Mouse (Mus musculus) layer of hippocampus, postnatal 36 days (tissue): Measurements from ENCODE around the gene Nt5e. TPM values are rescaled to one million over a fixed set of nuclear protein-coding genes. Genes with fewer than 3 reads are reported as not detected.

Source experiments
- DNase-seq, 2 experiments: peaks; one replicate each; pipeline ENCODE4 v3.0.0; 2022
- total RNA-seq, 2 experiments: library from RNA; stranded (reverse); gene quantifications; 2 replicates each; pipeline ENCODE4 v1.2.3; 2021

Gene Nt5e
- total RNA-seq, 2 experiments from 2014 or later = 2.7 to 3.4 TPM

GRCm38 (mm10) chr9:88346857-88347256 is 19.9 kb downstream of the Nt5e start:
- no peak for DNase-seq

- DNase-seq = no peak
These were observed 21.6 kb downstream of the Nt5e start for GRCm38 (mm10) chr9:88348623-88349022.

DNA sequence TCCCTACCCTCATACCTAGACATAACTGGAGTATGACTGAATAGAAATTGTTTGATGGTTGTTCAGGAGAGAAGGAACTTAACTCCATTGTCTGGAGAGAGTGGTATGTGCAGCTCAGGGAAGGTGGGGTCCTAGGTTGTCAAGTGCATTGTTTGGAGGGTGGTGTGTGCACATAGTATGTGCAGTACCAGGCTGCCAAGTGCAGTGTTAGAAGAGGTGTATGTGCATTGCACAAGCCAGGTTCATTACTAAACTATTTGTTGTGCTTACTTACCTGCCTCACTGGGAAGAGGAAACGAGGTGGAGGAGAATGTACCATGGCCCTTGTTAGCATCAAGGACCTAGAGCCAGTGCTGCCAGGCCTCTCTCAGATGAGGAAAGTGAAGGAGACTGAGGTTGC is 23.3 kb downstream of the Nt5e start:
- no peak for DNase-seq

DNA sequence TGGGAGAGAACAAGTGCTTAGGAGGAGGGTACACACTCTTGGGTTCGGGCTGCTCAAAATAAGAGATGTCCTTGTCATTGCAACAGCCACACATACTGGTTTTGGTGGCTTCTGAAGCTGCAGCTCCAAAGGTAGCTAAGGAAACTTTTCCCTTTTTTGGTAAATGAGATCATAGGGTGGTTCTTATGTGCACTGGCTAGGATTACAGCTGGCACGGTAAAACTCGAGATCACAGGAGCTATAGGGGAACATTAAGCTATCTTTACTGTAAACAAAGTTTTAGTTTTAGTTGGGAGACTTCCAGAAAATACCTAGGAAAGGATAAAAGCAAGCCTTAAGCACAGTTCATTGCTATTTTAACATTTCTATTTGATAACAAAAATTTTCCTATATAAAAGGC is 24.2 kb downstream of the Nt5e start:
- DNase-seq = no peak

- no peak for DNase-seq
These were observed 25.7 kb downstream of the Nt5e start for GRCm38 (mm10) chr9:88352741-88353140.

GRCm38 (mm10) chr9:88353459-88353858 is 26.5 kb downstream of the Nt5e start:
- DNase-seq = no peak

- no peak for DNase-seq
These were observed 30.2 kb downstream of the Nt5e start for GRCm38 (mm10) chr9:88357173-88357572.

DNA sequence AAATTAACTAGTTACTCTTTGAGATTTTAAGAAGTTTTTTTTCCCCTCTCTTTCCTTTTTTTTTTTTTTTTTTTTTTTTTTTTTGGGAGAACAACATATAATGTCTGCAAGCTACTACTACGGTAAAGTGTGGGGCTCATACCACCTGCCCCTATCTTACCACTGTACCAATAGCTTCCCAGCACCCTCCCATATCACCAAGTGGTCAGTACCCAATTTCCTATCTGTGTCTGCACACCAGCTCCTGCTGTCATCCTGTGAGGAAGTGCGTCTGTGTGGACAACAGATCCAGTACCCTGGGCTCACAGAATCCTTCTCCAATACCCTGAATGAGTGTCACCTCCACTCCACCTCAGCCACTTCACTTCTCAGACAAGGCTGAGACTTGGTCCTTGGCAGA is 32.1 kb downstream of the Nt5e start:
- DNase-seq = no peak

DNA sequence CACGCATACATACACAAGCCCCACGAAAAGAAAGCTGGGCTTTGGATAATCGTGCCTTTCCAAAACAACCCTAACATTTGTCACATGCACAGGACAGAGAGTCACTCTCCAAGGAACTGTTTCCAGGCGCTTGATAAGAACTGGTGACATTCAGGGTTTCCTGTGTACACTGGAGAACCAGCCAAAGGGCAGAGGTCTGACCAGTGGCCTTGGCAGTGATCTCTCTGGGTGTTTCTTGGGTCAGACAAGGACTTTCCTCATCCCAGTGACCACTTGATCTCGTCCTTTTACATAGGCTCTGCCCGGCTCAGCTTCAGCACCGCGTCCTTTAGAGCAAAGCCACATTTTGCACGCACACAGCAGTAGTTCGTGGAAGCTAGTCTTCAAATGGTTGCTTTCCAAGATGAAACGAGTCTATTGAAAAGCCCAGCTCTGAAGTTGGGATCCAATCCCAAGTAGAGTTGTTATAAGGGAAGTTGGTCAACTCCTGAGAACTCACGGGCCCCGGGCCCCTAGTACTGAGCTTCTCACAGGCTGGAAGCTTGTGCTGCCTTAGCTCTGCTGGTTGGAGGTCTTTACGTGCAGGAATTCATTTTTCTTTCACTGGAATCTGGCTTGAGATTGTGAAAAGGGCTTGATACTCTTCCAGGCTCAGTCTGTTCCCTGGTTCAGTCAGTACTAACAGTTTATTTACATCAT is 34.4 kb downstream of the Nt5e start:
- DNase-seq = no peak

GRCm38 (mm10) chr9:88362055-88362850 is 35.3 kb downstream of the Nt5e start:
- DNase-seq = no peak

- DNase-seq = no peak
These were observed 36.1 kb downstream of the Nt5e start for GRCm38 (mm10) chr9:88363102-88363501.

DNA sequence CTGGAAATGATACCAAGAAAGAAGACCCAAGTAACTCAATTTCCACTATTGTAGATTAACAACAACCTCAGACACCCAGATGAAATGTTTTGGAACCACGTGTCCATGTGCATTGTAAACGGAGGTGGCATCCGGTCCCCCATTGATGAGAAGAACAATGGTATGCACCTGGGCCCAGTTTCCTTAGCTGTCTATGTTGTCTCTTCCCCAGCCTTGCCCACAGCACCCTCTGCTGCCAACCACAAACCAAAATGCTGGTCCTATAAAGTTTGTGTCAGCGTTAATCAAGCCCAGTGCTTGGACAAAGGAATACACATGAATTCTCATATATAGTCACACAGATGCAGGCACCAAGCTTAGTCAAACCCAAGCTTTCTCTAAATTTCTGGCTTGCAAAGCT is 39.3 kb downstream of the Nt5e start:
- no peak for DNase-seq

DNA sequence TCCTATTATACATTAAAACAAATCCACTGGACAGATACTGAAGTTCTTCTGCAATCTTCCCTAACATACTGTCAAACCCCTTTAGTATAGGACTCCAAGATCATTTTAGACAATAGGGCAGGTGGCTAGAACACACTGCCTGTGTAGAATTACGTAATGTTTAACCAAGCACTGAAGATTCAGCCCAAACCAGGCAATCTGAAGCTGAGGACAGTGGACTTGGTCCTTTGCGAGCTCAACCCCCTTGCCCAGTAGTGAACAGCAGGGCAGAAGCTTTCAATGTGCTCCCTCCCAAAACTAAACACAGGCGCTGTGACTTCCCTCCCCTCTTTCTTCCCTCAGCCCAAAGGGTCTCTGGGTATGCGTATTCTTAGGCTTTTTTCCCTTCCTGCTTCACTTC is 39.8 kb downstream of the Nt5e start:
- no peak for DNase-seq

DNA sequence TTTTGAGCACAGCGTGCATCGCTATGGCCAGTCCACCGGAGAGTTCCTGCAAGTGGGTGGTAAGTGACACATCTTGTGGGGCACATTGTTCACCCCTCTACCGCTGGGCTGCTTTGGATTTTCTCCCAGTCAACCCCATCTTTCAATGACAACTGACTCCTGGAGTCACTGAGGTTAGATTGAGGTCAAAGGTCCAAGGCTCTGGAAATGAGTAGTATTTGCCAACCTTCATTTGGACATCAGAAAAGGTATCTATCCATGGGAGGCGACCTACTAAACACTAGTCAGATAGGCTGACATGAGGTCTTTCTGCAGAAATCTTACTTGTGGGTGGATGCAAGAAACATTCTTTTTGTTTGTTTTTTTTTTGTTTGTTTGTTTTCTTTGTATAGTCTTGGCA is 40.3 kb downstream of the Nt5e start:
- DNase-seq = no peak

DNA sequence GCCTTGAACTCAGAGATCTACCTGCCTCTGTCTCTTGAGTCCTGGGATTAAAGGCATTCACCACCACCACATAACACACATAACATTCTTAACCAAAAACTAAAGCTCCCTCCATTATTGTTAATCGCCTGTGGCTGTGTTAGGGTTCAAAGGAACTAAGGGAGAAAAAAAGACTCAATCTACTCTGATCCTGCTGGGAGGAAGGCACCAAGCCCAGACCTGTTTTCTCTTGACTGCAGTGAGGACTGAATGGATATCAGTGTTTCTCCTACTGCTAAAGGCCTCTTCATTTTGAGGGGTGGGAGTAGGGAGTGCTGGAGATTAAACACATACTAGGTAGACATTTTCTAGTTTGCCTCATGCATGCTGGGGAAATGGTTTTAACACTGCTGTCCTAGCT is 40.8 kb downstream of the Nt5e start:
- no peak for DNase-seq

DNA sequence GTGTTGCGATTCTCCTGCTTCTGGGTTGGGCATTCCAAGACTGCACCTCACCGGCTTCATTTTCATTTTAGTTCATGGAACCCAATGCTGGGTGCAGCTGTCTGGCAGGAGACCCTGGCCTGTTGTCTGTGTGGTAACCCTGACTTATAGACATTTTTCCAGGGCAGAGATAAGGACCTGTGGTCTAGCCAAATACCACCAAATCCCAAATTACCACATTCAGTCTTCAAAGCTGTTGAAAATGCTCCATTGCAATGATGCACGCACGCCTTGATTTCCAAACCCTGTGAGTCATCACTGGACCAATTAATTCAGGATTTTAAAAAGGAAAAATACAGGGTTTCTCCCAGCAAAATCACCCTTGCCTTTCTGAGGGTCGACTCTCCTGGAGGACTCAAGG is 41.5 kb downstream of the Nt5e start:
- DNase-seq = no peak

- DNase-seq = no peak
These were observed 42.7 kb downstream of the Nt5e start for GRCm38 (mm10) chr9:88369666-88370065.

DNA sequence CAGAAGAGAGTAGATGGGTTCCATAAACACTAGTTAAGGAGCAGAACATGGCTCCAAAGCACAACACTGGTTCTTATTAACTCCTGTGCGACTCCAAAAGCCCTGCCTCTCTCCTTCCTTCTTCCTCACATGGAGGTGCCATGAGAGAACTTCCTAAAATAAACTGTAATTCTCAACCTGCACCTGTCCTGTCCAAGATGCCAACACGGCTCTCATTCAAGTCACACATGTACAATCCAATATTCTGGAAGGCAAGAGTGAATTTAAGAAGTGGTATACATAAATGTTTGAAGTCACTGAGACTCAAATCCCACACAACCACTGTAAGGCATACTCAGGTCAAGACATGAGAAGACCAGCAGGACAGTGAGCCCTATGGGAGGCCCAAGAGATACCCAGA is 44.2 kb downstream of the Nt5e start:
- DNase-seq = no peak

- DNase-seq = no peak
These were observed 46.0 kb downstream of the Nt5e start for GRCm38 (mm10) chr9:88373001-88373400.

DNA sequence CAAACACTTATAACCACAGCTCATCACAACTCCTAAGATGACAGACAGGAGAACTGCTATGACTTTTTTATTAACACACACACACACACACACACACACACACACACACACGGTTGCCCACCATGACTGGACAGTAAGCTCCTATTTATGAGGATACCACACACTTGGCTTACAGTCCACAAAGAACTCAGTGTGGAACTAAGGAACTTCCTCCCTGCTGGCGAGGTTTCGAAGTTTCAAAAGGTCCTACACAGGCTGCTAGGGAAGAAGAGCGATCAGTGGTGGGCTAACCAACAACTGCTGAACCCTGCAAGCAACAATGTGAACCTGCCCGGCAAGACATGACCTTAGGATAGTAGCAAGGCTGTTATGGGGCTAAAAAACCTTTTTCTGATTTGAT is 50.5 kb downstream of the Nt5e start:
- DNase-seq = no peak

GRCm38 (mm10) chr9:88379057-88379456 is 52.1 kb downstream of the Nt5e start:
- DNase-seq = no peak

- no peak for DNase-seq
These were observed 53.1 kb downstream of the Nt5e start for GRCm38 (mm10) chr9:88380076-88380475.

DNA sequence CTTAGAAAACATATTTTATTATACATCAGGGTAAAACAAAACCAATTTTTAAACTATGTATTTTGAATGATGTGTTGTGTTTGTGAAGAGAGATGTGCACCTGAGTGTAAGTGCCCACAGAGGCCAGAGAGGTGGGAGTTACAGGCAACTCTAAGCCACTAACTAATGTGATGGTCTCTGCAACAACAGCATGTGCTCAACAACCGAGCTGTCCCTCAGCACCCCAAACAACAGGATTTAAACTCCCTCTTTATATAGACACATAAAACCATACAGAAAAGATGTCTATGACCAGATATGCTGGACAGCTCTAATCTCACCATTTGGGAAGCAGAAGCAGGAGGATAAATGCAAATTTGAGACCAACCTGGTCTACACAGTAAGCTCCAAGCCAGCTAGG is 53.5 kb downstream of the Nt5e start:
- DNase-seq = no peak

DNA sequence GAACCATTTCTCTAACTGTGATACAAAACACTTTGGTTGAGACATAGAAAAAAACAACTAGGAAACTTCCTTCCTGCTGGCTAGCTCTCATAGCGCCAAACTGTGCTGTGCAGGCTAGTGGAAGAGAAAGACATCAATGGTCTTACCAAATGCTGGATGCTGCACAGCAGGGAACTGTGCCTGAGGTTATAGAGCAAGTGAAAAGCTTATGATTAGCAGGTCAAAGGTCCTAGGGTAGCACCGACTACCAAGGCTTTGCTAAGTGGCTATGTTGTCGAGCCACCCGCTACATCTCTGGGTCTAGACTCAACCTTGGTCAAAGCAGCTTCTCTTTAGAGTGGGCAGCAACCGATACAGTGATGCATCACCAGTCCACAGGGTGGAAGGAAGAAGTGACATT is 61.8 kb downstream of the Nt5e start:
- DNase-seq = no peak
